Mouse (Mus musculus) liver, postnatal 0 days (tissue): ENCODE data around the gene Optc. TPM values are rescaled to one million over a fixed set of nuclear protein-coding genes. Genes with fewer than 3 reads are reported as not detected.

Source experiments
- ATAC-seq: fragments of 200-750 bp; cut with Nextera tagmentation; 2 replicates; pipeline ENCODE4 v1.8.0; 2017; ENCODE audit warnings: mild to moderate bottlenecking, moderate library complexity
- DNase-seq: peaks from one replicate; pipeline ENCODE4 v3.0.0-alpha.2; 2016
- H3K27ac ChIP-seq: fragments of 300-500 bp; sonication (generic); 2 replicates; pipeline ENCODE4 v1.5.1; 2014; ENCODE audit warnings: antibody characterized with exemption, moderate library complexity, mild to moderate bottlenecking, low read depth
- H3K27me3 ChIP-seq: fragments of 300-500 bp; sonication (generic); 2 replicates; pipeline ENCODE4 v1.6.1; 2014; ENCODE audit warnings: low read length, control low read depth, mixed read lengths; ENCODE audit not compliant: insufficient read depth
- H3K36me3 ChIP-seq: fragments of 300-500 bp; sonication (generic); replicated peaks from 2 replicates; pipeline ENCODE4 v1.6.1; 2014; ENCODE audit warnings: mild to moderate bottlenecking, control low read depth, low read length, moderate library complexity, mixed read lengths; ENCODE audit not compliant: insufficient read depth
- H3K4me1 ChIP-seq: fragments of 300-500 bp; sonication (generic); 2 replicates; pipeline ENCODE4 v1.6.1; 2014; ENCODE audit warnings: antibody characterized with exemption, mild to moderate bottlenecking, control low read depth; ENCODE audit not compliant: insufficient read depth
- H3K4me2 ChIP-seq: fragments of 300-500 bp; sonication (generic); 2 replicates; pipeline ENCODE4 v1.6.1; 2014; ENCODE audit warnings: low read depth, mild to moderate bottlenecking, low read length, moderate library complexity, mixed read lengths
- H3K4me3 ChIP-seq: fragments of 300-500 bp; sonication (generic); 2 replicates; pipeline ENCODE4 v1.5.1; 2014; ENCODE audit warnings: low read depth, low read length
- H3K9ac ChIP-seq: fragments of 300-500 bp; sonication (generic); replicated peaks from 2 replicates; pipeline ENCODE4 v1.6.1; 2014; ENCODE audit warnings: mild to moderate bottlenecking, moderate library complexity
- H3K9me3 ChIP-seq: fragments of 300-500 bp; sonication (generic); 2 replicates; pipeline ENCODE4 v1.6.1; 2016; ENCODE audit warnings: mild to moderate bottlenecking, control low read depth, low read length, mixed read lengths
- CTCF ChIP-seq: sonication (generic); IDR thresholded peaks from 2 replicates; pipeline ENCODE4 v1.5.1; 2016; ENCODE audit warnings: antibody characterized with exemption, low read depth
- EP300 ChIP-seq: IDR thresholded peaks from 2 replicates; pipeline ENCODE4 v1.6.1; 2016; ENCODE audit warnings: antibody characterized with exemption, low read depth, mild to moderate bottlenecking
- WGBS: fragments of 180-500 bp; shearing (Covaris S2); extraction: QIAGEN DNeasy Blood & Tissue Kit; methylation state at CpG from one replicate; pipeline ENCODE4 v1.1.7; 2014; ENCODE audit not compliant: insufficient replicate concordance; 5-methylcytosine and 5-hydroxymethylcytosine counted together
- polyA plus RNA-seq: library from polyadenylated mRNA; unstranded; fragments of >200 nt; fragmentation: Nextera tagmentation; extraction: Ambion mirVana; gene quantifications from 2 replicates; pipeline ENCODE4 v1.2.1, GENCODE M21; 2015

The Optc gene
- polyA plus RNA-seq, 1 experiment from 2014 or later: 0.14 TPM

DNA sequence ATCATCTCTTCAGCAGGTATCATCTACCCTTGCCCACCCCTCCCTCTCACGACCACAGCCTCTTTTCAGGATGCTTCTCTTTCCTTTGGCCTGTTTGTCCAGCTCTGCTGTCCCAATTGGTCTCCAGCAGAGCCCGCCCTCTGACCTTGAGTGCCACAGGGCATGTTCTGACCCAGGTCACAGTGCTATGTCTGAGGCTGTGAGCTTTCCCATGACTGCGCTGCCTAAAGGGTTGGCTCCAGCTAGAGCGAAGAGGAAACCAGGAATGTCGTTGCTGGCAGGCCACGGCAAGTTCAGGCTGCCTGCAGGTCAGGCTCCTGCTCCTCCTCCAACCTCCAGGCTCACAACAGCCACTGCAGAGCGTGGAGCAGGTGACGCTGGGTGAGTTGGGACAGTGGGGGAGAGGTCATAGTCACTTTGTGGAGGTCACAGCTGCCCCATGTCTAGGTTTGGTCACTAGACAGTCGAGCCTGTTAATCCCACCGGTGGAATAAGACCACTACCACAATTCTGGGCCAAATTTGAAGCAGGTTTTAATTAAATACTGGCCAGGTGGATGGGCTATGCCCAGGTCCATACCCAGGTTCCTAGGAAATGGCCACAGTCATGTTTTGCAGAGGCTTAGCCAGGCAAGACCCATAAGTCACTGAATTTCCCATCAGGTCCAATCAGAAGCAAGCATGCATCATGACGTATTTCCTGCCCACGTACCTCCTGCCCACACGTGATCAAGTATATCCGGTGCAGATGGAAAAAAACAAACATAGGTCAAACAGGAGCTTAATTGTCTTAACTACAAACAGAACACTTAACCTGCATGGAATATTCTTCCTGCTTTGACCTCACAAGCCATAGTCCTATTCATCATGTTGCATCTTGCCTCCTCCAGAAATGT lies 25.7 kb upstream of the Optc start:
- ATAC-seq: peak; percentile 80
- Histone ChIP-seq H3K4me3 (no peak overlapping the region), H3K9ac (no peak overlapping the region)

DNA sequence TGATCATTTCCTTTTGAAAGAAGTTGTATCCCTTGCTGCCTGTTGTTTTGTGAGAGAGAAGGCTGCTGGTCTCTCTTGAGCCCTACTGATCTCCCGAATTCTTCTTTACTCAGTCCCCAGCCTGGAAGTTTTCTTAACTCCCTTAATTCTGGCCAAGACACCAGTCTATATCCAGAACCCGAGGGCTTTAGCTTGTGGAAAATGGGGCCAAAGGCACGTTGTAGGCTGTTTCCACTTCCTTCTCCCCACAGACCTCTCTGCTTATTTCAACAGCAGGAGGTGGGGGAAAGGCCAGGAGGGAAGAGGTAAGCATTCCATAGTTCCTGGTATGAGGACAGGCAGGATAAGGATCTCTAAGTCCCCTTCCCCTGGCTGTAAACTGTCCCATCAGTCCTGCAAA lies 22.2 kb upstream of the Optc start:
- ATAC-seq (no peak), DNase-seq (no peak)
- Histone ChIP-seq H3K4me2 (no peak overlapping the region), H3K36me3 (no peaks in the 10 kb centered on the region), H3K4me1 (peaks cover 6% of the 10 kb centered on the region), H3K9me3 (peaks cover 3% of the 10 kb centered on the region; the same call in 1 of the 2 replicates), H3K4me3 (no peak overlapping the region), H3K9ac (no peak overlapping the region), H3K27ac (no peak overlapping the region), H3K27me3 (no peaks in the 10 kb centered on the region)
- WGBS: 41% methylated on average over 3 of the region's 3 CpGs
- TF ChIP-seq EP300 (no peak), CTCF (no peak)

More for the DNA sequence above, 25.7 kb upstream of the Optc start:
- Histone ChIP-seq H3K9me3 (no peaks in the 10 kb centered on the region; the same call in 1 of the 2 replicates), H3K36me3 (no peaks in the 10 kb centered on the region), H3K27ac (peak overlapping the region; percentile 89), H3K27me3 (no peaks in the 10 kb centered on the region), H3K4me1 (peaks cover 6% of the 10 kb centered on the region), H3K4me2 (no peak overlapping the region)
- peak; percentile 60 for DNase-seq
- 57% methylated on average over 14 of the region's 14 CpGs for WGBS
- TF ChIP-seq CTCF (no peak), EP300 (peak; percentile 65)

DNA sequence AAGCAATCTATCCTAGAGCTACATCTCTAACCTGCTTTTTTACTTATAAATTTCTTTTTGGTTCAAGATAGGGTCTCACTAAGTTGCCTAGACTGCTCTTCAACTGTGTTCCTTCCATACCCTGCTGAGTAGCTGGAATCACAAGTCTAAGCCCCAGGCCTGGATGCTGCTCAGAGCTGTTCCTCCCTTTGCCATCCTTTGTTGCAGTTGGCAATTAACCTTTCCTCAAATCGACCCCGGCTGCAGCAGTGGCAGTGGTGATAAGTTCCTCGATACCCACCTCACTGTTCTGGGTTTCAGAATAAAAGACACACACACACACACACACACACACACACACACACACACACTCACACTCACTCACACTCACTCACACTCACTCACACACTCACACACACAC lies 17.4 kb upstream of the Optc start:
- WGBS: 80% methylated on average over 3 of the region's 3 CpGs
- ATAC-seq (no peak), DNase-seq (no peak)
- Histone ChIP-seq H3K4me3 (no peak overlapping the region), H3K27me3 (no peaks in the 10 kb centered on the region), H3K9me3 (peaks cover 3% of the 10 kb centered on the region; the same call in 1 of the 2 replicates), H3K4me2 (no peak overlapping the region), H3K4me1 (no peaks in the 10 kb centered on the region), H3K9ac (no peak overlapping the region), H3K36me3 (no peaks in the 10 kb centered on the region), H3K27ac (no peak overlapping the region)
- TF ChIP-seq EP300 (no peak), CTCF (no peak)

GRCm38 (mm10) chr1:133924141-133924875 lies 16.5 kb upstream of the Optc start:
- ATAC-seq: no peak
- TF ChIP-seq CTCF (peak; percentile 44), EP300 (no peak)
- DNase-seq: no peak

DNA sequence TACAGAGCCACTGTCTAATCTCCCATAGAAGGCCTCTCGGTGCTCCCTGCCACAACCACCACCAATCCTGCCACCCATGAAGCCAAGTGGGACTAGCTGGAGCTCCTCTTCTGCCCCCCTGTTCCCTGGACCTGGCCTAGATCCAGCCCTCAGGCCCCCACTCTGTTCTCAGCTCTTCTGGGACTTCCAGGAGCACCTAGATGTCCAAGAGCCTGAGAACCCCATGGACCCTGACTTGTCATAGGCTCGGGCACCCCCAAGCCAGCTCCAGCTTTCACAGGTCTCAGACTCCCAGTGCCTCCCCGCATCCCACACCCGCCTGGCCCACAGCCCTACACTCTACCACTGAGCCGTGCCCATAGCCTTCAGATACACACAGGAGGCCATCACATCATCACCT lies 15.3 kb upstream of the Optc start:
- Histone ChIP-seq H3K4me1 (no peaks in the 10 kb centered on the region), H3K9ac (no peak overlapping the region), H3K27me3 (no peaks in the 10 kb centered on the region), H3K36me3 (no peaks in the 10 kb centered on the region), H3K4me3 (no peak overlapping the region), H3K27ac (no peak overlapping the region), H3K4me2 (no peak overlapping the region), H3K9me3 (peaks cover 3% of the 10 kb centered on the region; the same call in 1 of the 2 replicates)
- WGBS: 77% methylated on average over 5 of the region's 5 CpGs
- DNase-seq (no peak), ATAC-seq (no peak)
- TF ChIP-seq CTCF: no peak
- TF ChIP-seq EP300: no peak

More at GRCm38 (mm10) chr1:133924141-133924875, 16.5 kb upstream of the Optc start:
- WGBS: 50% methylated on average over 7 of the region's 7 CpGs
- H3K9ac ChIP-seq: no peak overlapping the region
- no peak overlapping the region for H3K4me3 ChIP-seq
- no peak overlapping the region for H3K27ac ChIP-seq
- no peak overlapping the region for H3K4me2 ChIP-seq
- no peaks in the 10 kb centered on the region for H3K4me1 ChIP-seq
- peaks cover 3% of the 10 kb centered on the region; the same call in 1 of the 2 replicates for H3K9me3 ChIP-seq
- H3K27me3 ChIP-seq: no peaks in the 10 kb centered on the region
- H3K36me3 ChIP-seq: no peaks in the 10 kb centered on the region

- no peak for ATAC-seq
- Histone ChIP-seq H3K9me3 (no peaks in the 10 kb centered on the region), H3K4me1 (no peaks in the 10 kb centered on the region), H3K27ac (peak within 1 kb of the TSS; percentile 67), H3K9ac (no peak within 1 kb of the TSS), H3K4me3 (no peak within 1 kb of the TSS), H3K27me3 (no peaks in the 10 kb centered on the region), H3K36me3 (no peaks in the 10 kb centered on the region), H3K4me2 (peak within 1 kb of the TSS; percentile 13; the same call in 1 of the 2 replicates)
- no peak for DNase-seq
- WGBS: 50% methylated on average over 8 of the region's 8 CpGs
- no peak for TF ChIP-seq EP300
These were observed 13.5 kb upstream of the Optc start, which contains the start of gene Prelp for GRCm38 (mm10) chr1:133921304-133921751. TSS of gene Prelp (minus strand) at chr1:133921414.
